Comparison of ENCODE assay signal across 16 mouse cellular contexts in genomic region chr7:24897224-24897623, GRCm38 (mm10). TPM values are rescaled to one million over a fixed set of nuclear protein-coding genes. Genes with fewer than 3 reads are reported as not detected.
A peak's percentile ranks its signal among the peaks of the same experiment; 100 is the strongest.
DNase-seq lines count a peak whose midpoint lies in the region; ATAC-seq and TF ChIP-seq lines count a peak whose summit lies in the region.
"Had no signal": no experiment of that assay in that cellular context is flagged by ENCODE, and none has a peak within 500 bp of the region (broad histone marks: within the 10 kb centered on the region; RNA-seq: fewer than 3 reads in every experiment).

Cd79a (plus strand) TSS chr7:24897381.

- no peaks in the 10 kb centered on the region for H3K27me3 ChIP-seq in lung, postnatal 0 days (replicated peaks; ENCODE audit: insufficient read depth, low read length)
- no peaks in the 10 kb centered on the region for H3K27me3 ChIP-seq in splenic B cell, adult 2 months (ENCODE audit: control insufficient read depth, insufficient read depth, low read length, poor library complexity, severe bottlenecking)
- H3K27me3 ChIP-seq: hindbrain, embryonic 15.5 days; liver, embryonic 15.5 days; megakaryocyte, embryonic 14.5 days; Patski had no signal

- DNase-seq in lung, adult 2 months, result no peak
- DNase-seq in lung, postnatal 0 days (ENCODE audit: low spot score), result no peak
- peak; percentile 37 for DNase-seq in ZHBTc4 (ENCODE audit: low read depth, low spot score)
- DNase-seq in splenic B cell, adult 2 months (ENCODE audit: low read depth, low spot score), result peak; percentile 94
- no peak for DNase-seq in ovary, postnatal 10 days (ENCODE audit: low spot score)
- DNase-seq in layer of hippocampus, postnatal 25 days (ENCODE audit: extremely low spot score in 1 of 2, low spot score in 1 of 2), result no peak
- DNase-seq: adrenal gland, adult 2 months; cerebellum, adult 9-10 months; kidney, adult 18-20 months; right cerebral cortex, postnatal 25 days had no signal

- H3K27ac ChIP-seq in lung, postnatal 0 days (ENCODE audit: low read length), result no peak within 1 kb of the TSS
- H3K27ac ChIP-seq: hindbrain, embryonic 15.5 days; liver, embryonic 15.5 days had no signal

- ATAC-seq in lung, postnatal 0 days, result no peak
- ATAC-seq in monocyte, adult 5-6 weeks (replicated peaks; ENCODE audit: insufficient number of reproducible peaks, low FRiP score, low TSS enrichment, poor library complexity, severe bottlenecking), result peak; percentile 18; the same call in 1 of the 2 replicates
- ATAC-seq: Patski had no signal

- TF ChIP-seq CTCF in lung, adult 2 months (IDR thresholded peaks at IDR 0.05; ENCODE audit: insufficient read depth, low read length), result no peak
- no peak for TF ChIP-seq CTCF in lung, postnatal 0 days (IDR thresholded peaks at IDR 0.05)

- no peaks in the 10 kb centered on the region for H3K9me3 ChIP-seq in lung, postnatal 0 days (ENCODE audit: low read length)
- H3K9me3 ChIP-seq: hindbrain, embryonic 15.5 days; liver, embryonic 15.5 days; megakaryocyte, embryonic 14.5 days had no signal

- peaks cover 2% of the 10 kb centered on the region; the same call in 1 of the 2 replicates for H3K4me1 ChIP-seq in lung, adult 2 months (ENCODE audit: control insufficient read depth, insufficient read depth, low read length)
- peaks cover under 1% of the 10 kb centered on the region; the same call in 1 of the 2 replicates for H3K4me1 ChIP-seq in lung, postnatal 0 days (ENCODE audit: insufficient read depth, low read depth, low read length)

- H3K4me2 ChIP-seq in lung, postnatal 0 days (replicated peaks; ENCODE audit: low read depth, low read length), result no peak within 1 kb of the TSS
- H3K4me2 ChIP-seq: hindbrain, embryonic 15.5 days; liver, embryonic 15.5 days had no signal

- WGBS in lung, adult 2 months, result 57% methylated on average over 12 of the region's 12 CpGs
- WGBS in lung, postnatal 0 days, result 48% methylated on average over 12 of the region's 12 CpGs

- no peak within 1 kb of the TSS for H3K4me3 ChIP-seq in lung, adult 2 months (replicated peaks; ENCODE audit: extremely low read depth, low read depth, low read length)
- H3K4me3 ChIP-seq in lung, postnatal 0 days (ENCODE audit: low read depth, low read length), result no peak within 1 kb of the TSS
- H3K4me3 ChIP-seq: erythroblast, embryonic 14.5 days; hindbrain, embryonic 15.5 days; liver, embryonic 15.5 days; megakaryocyte, embryonic 14.5 days had no signal

- no peak for TF ChIP-seq EP300 in lung, postnatal 0 days (IDR thresholded peaks at IDR 0.05)

- no peak within 1 kb of the TSS for H3K9ac ChIP-seq in lung, postnatal 0 days (replicated peaks; ENCODE audit: low read depth)
- H3K9ac ChIP-seq: hindbrain, embryonic 15.5 days; liver, embryonic 15.5 days had no signal

- TF ChIP-seq POLR2A in lung, adult 2 months (IDR thresholded peaks at IDR 0.05; ENCODE audit: borderline replicate concordance, extremely low read depth, low read depth, low read length), result 0 out of 2 replicates have a peak, but pooled peaks have one; percentile 9

- H3K36me3 ChIP-seq in lung, postnatal 0 days (ENCODE audit: insufficient read depth, low read length), result no peaks in the 10 kb centered on the region
- peaks cover 18% of the 10 kb centered on the region for H3K36me3 ChIP-seq in splenic B cell, adult 2 months (ENCODE audit: control insufficient read depth, insufficient read depth, low read length, poor library complexity, severe bottlenecking)
- H3K36me3 ChIP-seq: hindbrain, embryonic 15.5 days; liver, embryonic 15.5 days had no signal

RNA-seq across cellular contexts. Expression of gene Cd79a, which starts in this region (rescaled TPM):
- polyA plus RNA-seq in lung, adult 2 months (2012; rRNA removed), result 49.6 and 61.7 TPM in 2 replicates
- polyA plus RNA-seq in lung, postnatal 0 days (2015; fragmentation: Nextera tagmentation; extraction: Ambion mirVana), result 3.2 and 4.3 TPM in 2 replicates
- 26.8 to 46.7 TPM (median 35.0 TPM) in 3 replicates for total RNA-seq in monocyte, adult 5-6 weeks (2017)
- under 1 TPM in 1 of 2 experiments, not detected in 1; 0.42 TPM for total RNA-seq in layer of hippocampus, postnatal 25 days (2021)
- polyA plus RNA-seq: Patski had no signal

Comparison
In these comparisons a context has a peak if more than half of its experiments do, and no peak if none do; other contexts are left out.
1. RNA of gene Cd79a (total RNA-seq): 26.8 to 46.7 TPM in monocyte, adult 5-6 weeks; 0.42 TPM in layer of hippocampus, postnatal 25 days; every median in the first group is over 10 times any median in the second.
2. DNase-seq: peak in ZHBTc4 (single experiment) and splenic B cell, adult 2 months (single experiment); none in lung, adult 2 months (single experiment), lung, postnatal 0 days (single experiment), ovary, postnatal 10 days (single experiment) and layer of hippocampus, postnatal 25 days (0 of 2).